In genomic region chr11:86794161-86794560, GRCm38 (mm10) we compare ENCODE assay signal across 11 mouse cellular contexts.
"Had no signal": no experiment of that assay in that cellular context is flagged by ENCODE, and none has a peak within 500 bp of the region (broad histone marks: within the 10 kb centered on the region; RNA-seq: fewer than 3 reads in every experiment).

No protein-coding gene starts in this region.

- DNase-seq: lung, adult 18-20 months; lung, embryonic 14.5 days; lung, postnatal 10 days; lung, postnatal 4 days; right cerebral cortex, postnatal 14 days; thymus, adult 18-20 months; thymus, postnatal 25 days; thymus, postnatal 4 days had no signal

- ATAC-seq: liver, embryonic 12.5 days; midbrain, embryonic 13.5 days; midbrain, embryonic 15.5 days had no signal
